Mouse (Mus musculus): ENCODE results near the gene Tmem56. TPM values are rescaled to one million over a fixed set of nuclear protein-coding genes. Genes with fewer than 3 reads are reported as not detected.

Gene Tmem56
- polyA plus RNA-seq, 1 experiment from 2014 or later, result 1.3 TPM

DNA sequence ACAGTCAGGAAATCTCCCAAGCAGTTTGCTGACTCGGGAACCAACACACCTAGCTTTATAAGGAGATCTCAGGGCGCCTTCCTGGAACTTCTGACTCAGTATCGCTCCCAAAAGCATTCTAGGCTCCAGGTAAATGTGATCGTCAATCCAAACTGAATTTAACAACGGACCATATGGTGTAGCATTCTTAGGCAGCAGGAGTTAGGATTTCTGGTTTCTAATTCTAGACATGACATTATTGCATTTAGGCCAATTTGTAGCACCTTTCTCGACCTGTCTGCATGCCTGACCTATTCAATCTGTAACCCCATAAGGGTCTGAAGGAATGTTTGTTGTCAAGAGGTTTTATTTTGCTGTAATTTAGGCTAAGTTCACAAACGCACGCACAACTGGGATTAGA lies 7.8 kb upstream of the Tmem56 start:
- no peak for ATAC-seq
- peak overlapping the region; percentile 69 for H3K4me2 ChIP-seq (ENCODE audit: low read depth, low read length)
- peak overlapping the region; percentile 73 for H3K9ac ChIP-seq (ENCODE audit: low read depth, low read length)
- peaks cover 2% of the 10 kb centered on the region; the same call in 1 of the 2 replicates for H3K4me1 ChIP-seq (ENCODE audit: control insufficient read depth, insufficient read depth, low read length)
- H3K36me3 ChIP-seq (ENCODE audit: control insufficient read depth, insufficient read depth, low read length), result no peaks in the 10 kb centered on the region
- peak overlapping the region; percentile 91 for H3K27ac ChIP-seq (ENCODE audit: low read length)
- H3K27me3 ChIP-seq (replicated peaks; ENCODE audit: control insufficient read depth, insufficient read depth, low read length), result no peaks in the 10 kb centered on the region
- no peaks in the 10 kb centered on the region for H3K9me3 ChIP-seq (ENCODE audit: control insufficient read depth, low read length)
- WGBS, result 63% methylated on average over 8 of the region's 8 CpGs
- H3K4me3 ChIP-seq (ENCODE audit: low read length), result peak overlapping the region; percentile 69; the same call in 1 of the 2 replicates

DNA sequence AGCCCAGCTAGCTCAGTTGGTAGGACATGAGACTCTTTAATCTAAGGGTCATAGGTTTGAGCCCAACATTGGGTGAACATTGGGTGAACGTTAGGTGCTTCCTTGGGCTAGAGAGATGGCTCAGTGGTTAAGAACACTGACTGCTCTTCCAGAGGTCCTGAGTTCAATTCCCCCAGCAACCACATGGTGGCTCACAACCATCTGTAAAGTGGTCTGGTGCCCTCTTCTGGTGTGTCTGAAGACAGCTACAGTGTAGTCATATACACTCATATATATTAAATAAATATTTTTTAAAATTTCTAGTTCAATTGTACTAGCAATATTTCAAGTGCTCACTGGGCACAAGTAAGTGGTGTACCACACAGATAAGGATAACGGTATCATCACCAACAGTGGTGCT lies 4.3 kb upstream of the Tmem56 start:
- H3K4me1 ChIP-seq (ENCODE audit: control insufficient read depth, insufficient read depth, low read length), result peaks cover 2% of the 10 kb centered on the region; the same call in 1 of the 2 replicates
- H3K27ac ChIP-seq (ENCODE audit: low read length), result no peak overlapping the region
- no peak overlapping the region for H3K4me2 ChIP-seq (ENCODE audit: low read depth, low read length)
- H3K36me3 ChIP-seq (ENCODE audit: control insufficient read depth, insufficient read depth, low read length), result no peaks in the 10 kb centered on the region
- no peak overlapping the region for H3K9ac ChIP-seq (ENCODE audit: low read depth, low read length)
- no peak overlapping the region for H3K4me3 ChIP-seq (ENCODE audit: low read length)
- no peak for ATAC-seq
- H3K9me3 ChIP-seq (ENCODE audit: control insufficient read depth, low read length), result no peaks in the 10 kb centered on the region
- WGBS, result 94% methylated on average over 2 of the region's 2 CpGs
- H3K27me3 ChIP-seq (replicated peaks; ENCODE audit: control insufficient read depth, insufficient read depth, low read length), result no peaks in the 10 kb centered on the region

DNA sequence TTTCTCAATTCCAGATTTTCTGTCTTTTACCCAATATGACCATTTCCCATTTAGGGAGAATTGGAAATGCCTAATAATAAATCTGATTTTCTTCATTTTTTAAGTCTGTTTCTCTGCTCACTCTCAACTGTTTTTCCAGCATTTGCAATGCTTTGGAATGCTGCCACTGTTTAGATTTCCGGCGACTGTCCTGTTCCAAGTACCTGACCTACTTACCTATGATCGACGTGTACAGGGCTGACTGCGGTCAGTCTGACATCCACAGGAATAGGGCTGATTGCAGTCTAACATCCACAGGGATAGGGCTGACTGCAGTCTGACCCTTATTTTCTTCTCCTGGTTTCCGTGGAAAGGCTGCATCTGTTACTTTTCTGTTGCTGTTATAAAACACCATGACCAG lies 2.3 kb upstream of the Tmem56 start:
- Histone ChIP-seq H3K36me3 (ENCODE audit: control insufficient read depth, insufficient read depth, low read length) (no peaks in the 10 kb centered on the region), H3K9me3 (ENCODE audit: control insufficient read depth, low read length) (no peaks in the 10 kb centered on the region), H3K27ac (ENCODE audit: low read length) (no peak overlapping the region), H3K4me3 (ENCODE audit: low read length) (no peak overlapping the region), H3K9ac (ENCODE audit: low read depth, low read length) (no peak overlapping the region), H3K4me2 (ENCODE audit: low read depth, low read length) (no peak overlapping the region), H3K4me1 (ENCODE audit: control insufficient read depth, insufficient read depth, low read length) (no peaks in the 10 kb centered on the region), H3K27me3 (replicated peaks; ENCODE audit: control insufficient read depth, insufficient read depth, low read length) (no peaks in the 10 kb centered on the region)
- ATAC-seq, result no peak
- 90% methylated on average over 6 of the region's 6 CpGs for WGBS

DNA sequence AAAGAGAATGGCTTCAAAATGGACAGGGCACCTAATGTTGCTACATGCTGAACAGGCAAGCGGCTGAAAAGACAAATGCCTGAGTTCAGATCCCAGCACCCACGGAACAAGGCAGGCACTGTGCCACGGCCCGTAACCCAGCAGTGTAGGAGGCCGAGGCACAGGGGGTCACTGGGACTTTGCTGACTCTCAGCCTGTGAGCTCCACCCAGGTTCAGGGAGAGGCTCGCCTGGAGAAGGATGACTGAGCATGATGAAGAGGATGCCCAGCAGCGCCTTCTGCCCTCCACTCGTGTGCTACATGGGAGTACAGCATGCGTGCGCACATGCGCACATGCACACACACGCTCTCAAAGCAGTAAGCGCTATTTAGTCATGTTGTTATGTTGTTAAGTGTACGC lies 3.2 kb downstream of the Tmem56 start:
- WGBS, result 85% methylated on average over 14 of the region's 14 CpGs
- no peak overlapping the region for H3K27ac ChIP-seq (ENCODE audit: low read length)
- H3K9ac ChIP-seq (ENCODE audit: low read depth, low read length), result no peak overlapping the region
- no peak overlapping the region for H3K4me2 ChIP-seq (ENCODE audit: low read depth, low read length)
- no peak overlapping the region for H3K4me3 ChIP-seq (ENCODE audit: low read length)
- H3K36me3 ChIP-seq (ENCODE audit: control insufficient read depth, insufficient read depth, low read length), result no peaks in the 10 kb centered on the region
- no peaks in the 10 kb centered on the region for H3K4me1 ChIP-seq (ENCODE audit: control insufficient read depth, insufficient read depth, low read length)
- H3K9me3 ChIP-seq (ENCODE audit: control insufficient read depth, low read length), result no peaks in the 10 kb centered on the region
- ATAC-seq, result no peak
- no peaks in the 10 kb centered on the region for H3K27me3 ChIP-seq (replicated peaks; ENCODE audit: control insufficient read depth, insufficient read depth, low read length)

DNA sequence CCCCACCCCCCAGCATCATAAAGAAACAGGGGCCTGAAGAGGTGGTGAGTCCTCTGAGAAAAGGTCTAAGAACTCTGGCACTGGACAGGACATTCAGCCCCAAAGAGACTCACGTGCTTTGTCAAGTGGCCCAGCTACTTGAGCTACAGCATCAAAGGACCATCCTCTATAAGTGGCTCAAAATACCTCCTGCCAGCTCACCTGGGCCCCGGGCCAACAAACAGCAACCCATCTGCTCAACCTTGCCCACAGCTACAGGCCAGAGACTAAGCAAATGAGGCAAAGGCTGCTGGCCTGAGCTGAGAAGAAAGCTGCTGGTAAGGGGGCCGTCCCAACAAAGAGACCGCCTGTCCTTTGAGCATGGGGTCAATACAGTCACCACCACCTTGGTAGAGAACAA lies 5.3 kb downstream of the Tmem56 start:
- Histone ChIP-seq H3K4me2 (ENCODE audit: low read depth, low read length) (no peak overlapping the region), H3K9ac (ENCODE audit: low read depth, low read length) (no peak overlapping the region), H3K4me3 (ENCODE audit: low read length) (no peak overlapping the region), H3K9me3 (ENCODE audit: control insufficient read depth, low read length) (no peaks in the 10 kb centered on the region), H3K27ac (ENCODE audit: low read length) (no peak overlapping the region), H3K36me3 (ENCODE audit: control insufficient read depth, insufficient read depth, low read length) (no peaks in the 10 kb centered on the region), H3K4me1 (ENCODE audit: control insufficient read depth, insufficient read depth, low read length) (no peaks in the 10 kb centered on the region), H3K27me3 (replicated peaks; ENCODE audit: control insufficient read depth, insufficient read depth, low read length) (no peaks in the 10 kb centered on the region)
- no peak for ATAC-seq
- 80% methylated on average over 4 of the region's 4 CpGs for WGBS

DNA sequence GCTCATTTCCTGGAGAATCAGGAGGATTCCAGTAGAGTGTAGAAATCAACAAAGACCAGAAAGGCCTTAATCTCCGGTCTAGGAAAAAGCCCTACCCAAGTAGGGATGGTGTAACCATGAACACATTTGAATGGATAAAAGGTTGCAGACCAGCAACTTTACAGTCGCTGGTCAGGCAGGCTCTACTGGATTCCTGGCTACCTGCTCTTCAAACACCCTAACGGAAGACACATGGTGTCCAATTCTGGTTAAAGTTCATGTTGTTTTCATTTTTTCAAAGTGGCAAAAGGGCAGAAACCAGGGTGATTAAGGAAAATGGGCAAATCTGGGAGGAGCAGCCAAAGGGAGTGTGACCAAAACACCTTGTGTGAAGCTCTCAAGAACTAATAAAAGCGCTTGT lies 5.9 kb downstream of the Tmem56 start:
- Histone ChIP-seq H3K27me3 (replicated peaks; ENCODE audit: control insufficient read depth, insufficient read depth, low read length) (no peaks in the 10 kb centered on the region), H3K4me2 (ENCODE audit: low read depth, low read length) (no peak overlapping the region), H3K4me3 (ENCODE audit: low read length) (no peak overlapping the region), H3K36me3 (ENCODE audit: control insufficient read depth, insufficient read depth, low read length) (no peaks in the 10 kb centered on the region), H3K27ac (ENCODE audit: low read length) (no peak overlapping the region), H3K9me3 (ENCODE audit: control insufficient read depth, low read length) (no peaks in the 10 kb centered on the region), H3K9ac (ENCODE audit: low read depth, low read length) (no peak overlapping the region), H3K4me1 (ENCODE audit: control insufficient read depth, insufficient read depth, low read length) (no peaks in the 10 kb centered on the region)
- WGBS, result 73% methylated on average over 4 of the region's 4 CpGs
- ATAC-seq, result peak; percentile 67

DNA sequence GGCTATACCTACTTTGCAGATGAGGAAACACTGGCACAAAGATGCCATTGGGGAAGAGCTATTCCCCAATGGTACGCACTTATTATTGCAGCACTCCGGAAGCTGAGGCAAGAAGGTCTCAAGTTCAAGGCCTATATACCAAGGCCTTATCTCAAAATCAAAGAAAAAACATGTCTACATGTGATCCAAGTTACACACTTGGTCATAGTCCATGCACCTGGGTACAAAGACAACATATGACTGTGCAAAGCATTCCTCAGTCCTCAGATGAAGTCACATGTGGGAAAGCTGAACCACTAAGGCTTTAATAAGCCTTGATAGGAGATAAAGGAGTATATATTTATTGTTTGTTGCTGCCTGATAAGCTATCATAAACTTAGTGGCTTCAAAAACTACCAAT lies 8.9 kb downstream of the Tmem56 start:
- WGBS, result 88% methylated on average over 2 of the region's 2 CpGs
- no peaks in the 10 kb centered on the region for H3K27me3 ChIP-seq (replicated peaks; ENCODE audit: control insufficient read depth, insufficient read depth, low read length)
- H3K4me1 ChIP-seq (ENCODE audit: control insufficient read depth, insufficient read depth, low read length), result no peaks in the 10 kb centered on the region
- no peak overlapping the region for H3K9ac ChIP-seq (ENCODE audit: low read depth, low read length)
- H3K4me3 ChIP-seq (ENCODE audit: low read length), result no peak overlapping the region
- no peaks in the 10 kb centered on the region for H3K36me3 ChIP-seq (ENCODE audit: control insufficient read depth, insufficient read depth, low read length)
- H3K4me2 ChIP-seq (ENCODE audit: low read depth, low read length), result no peak overlapping the region
- no peak overlapping the region for H3K27ac ChIP-seq (ENCODE audit: low read length)
- H3K9me3 ChIP-seq (ENCODE audit: control insufficient read depth, low read length), result no peaks in the 10 kb centered on the region
- peak; percentile 51 for ATAC-seq

- Histone ChIP-seq H3K27ac (ENCODE audit: low read length) (no peak overlapping the region), H3K9me3 (ENCODE audit: control insufficient read depth, low read length) (no peaks in the 10 kb centered on the region), H3K36me3 (ENCODE audit: control insufficient read depth, insufficient read depth, low read length) (no peaks in the 10 kb centered on the region), H3K9ac (ENCODE audit: low read depth, low read length) (no peak overlapping the region), H3K4me1 (ENCODE audit: control insufficient read depth, insufficient read depth, low read length) (no peaks in the 10 kb centered on the region), H3K4me3 (ENCODE audit: low read length) (no peak overlapping the region), H3K27me3 (replicated peaks; ENCODE audit: control insufficient read depth, insufficient read depth, low read length) (no peaks in the 10 kb centered on the region), H3K4me2 (ENCODE audit: low read depth, low read length) (no peak overlapping the region)
- WGBS, result 69% methylated on average over 2 of the region's 2 CpGs
- ATAC-seq, result no peak
These were observed 10.3 kb downstream of the Tmem56 start for GRCm38 (mm10) chr3:121272577-121272976.

- Histone ChIP-seq H3K4me2 (ENCODE audit: low read depth, low read length) (no peak overlapping the region), H3K9ac (ENCODE audit: low read depth, low read length) (no peak overlapping the region), H3K27me3 (replicated peaks; ENCODE audit: control insufficient read depth, insufficient read depth, low read length) (peaks cover 10% of the 10 kb centered on the region; the same call in 1 of the 2 replicates), H3K36me3 (ENCODE audit: control insufficient read depth, insufficient read depth, low read length) (no peaks in the 10 kb centered on the region), H3K4me1 (ENCODE audit: control insufficient read depth, insufficient read depth, low read length) (peaks cover 5% of the 10 kb centered on the region), H3K4me3 (ENCODE audit: low read length) (no peak overlapping the region), H3K9me3 (ENCODE audit: control insufficient read depth, low read length) (no peaks in the 10 kb centered on the region), H3K27ac (ENCODE audit: low read length) (no peak overlapping the region)
- no peak for ATAC-seq
- WGBS, result 85% methylated on average over 5 of the region's 5 CpGs
These were observed 15.6 kb downstream of the Tmem56 start for GRCm38 (mm10) chr3:121267283-121267682.

DNA sequence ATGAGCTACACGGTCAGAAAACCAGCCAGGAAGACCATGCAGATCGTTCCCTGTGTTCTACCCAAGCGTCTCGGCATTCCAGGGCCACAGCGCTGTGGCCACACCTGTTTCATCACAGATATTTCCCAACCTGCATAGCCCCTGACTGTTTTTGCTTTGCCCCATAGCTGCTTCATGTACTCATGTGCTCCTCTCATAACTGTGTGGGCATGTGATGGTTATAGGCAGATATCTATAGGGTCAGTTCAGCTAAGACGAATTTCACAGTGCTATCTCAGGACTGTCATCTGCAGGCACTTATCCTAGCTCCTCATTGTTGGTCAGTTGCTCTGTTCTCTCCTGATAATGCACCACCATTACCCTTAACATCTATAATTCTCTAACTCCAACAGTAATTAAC lies 18.7 kb downstream of the Tmem56 start:
- Histone ChIP-seq H3K36me3 (ENCODE audit: control insufficient read depth, insufficient read depth, low read length) (no peaks in the 10 kb centered on the region), H3K4me1 (ENCODE audit: control insufficient read depth, insufficient read depth, low read length) (peaks cover 8% of the 10 kb centered on the region), H3K9ac (ENCODE audit: low read depth, low read length) (no peak overlapping the region), H3K4me3 (ENCODE audit: low read length) (no peak overlapping the region), H3K27me3 (replicated peaks; ENCODE audit: control insufficient read depth, insufficient read depth, low read length) (peaks cover 25% of the 10 kb centered on the region), H3K4me2 (ENCODE audit: low read depth, low read length) (no peak overlapping the region), H3K27ac (ENCODE audit: low read length) (no peak overlapping the region), H3K9me3 (ENCODE audit: control insufficient read depth, low read length) (no peaks in the 10 kb centered on the region)
- WGBS, result 67% methylated on average over 6 of the region's 6 CpGs
- no peak for ATAC-seq
